Mouse (Mus musculus) lung, embryonic 16.5 days (tissue): ENCODE results near the gene Sec14l5. TPM values are rescaled to one million over a fixed set of nuclear protein-coding genes. Genes with fewer than 3 reads are reported as not detected.
A peak's percentile ranks its signal among the peaks of the same experiment; 100 is the strongest.

ENCODE experiments used
- ATAC-seq: fragments of 200-750 bp; cut with Nextera tagmentation; 2 replicates; pipeline ENCODE4 v1.8.0; 2017; ENCODE audit warnings: low read depth, mild to moderate bottlenecking, moderate library complexity
- H3K27ac ChIP-seq: fragments of 300-500 bp; sonication (generic); 2 replicates; pipeline ENCODE4 v1.5.1; 2014; ENCODE audit warnings: mild to moderate bottlenecking, control low read depth, low read length
- H3K27me3 ChIP-seq: fragments of 300-500 bp; sonication (generic); 2 replicates; pipeline ENCODE4 v1.6.1; 2014; ENCODE audit warnings: low read depth, low read length, mixed read lengths; ENCODE audit not compliant: control insufficient read depth, insufficient read depth
- H3K36me3 ChIP-seq: fragments of 300-500 bp; sonication (generic); 2 replicates; pipeline ENCODE4 v1.6.1; 2014; ENCODE audit warnings: low read length; ENCODE audit not compliant: control insufficient read depth, insufficient read depth
- H3K4me1 ChIP-seq: fragments of 300-500 bp; sonication (generic); replicated peaks from 2 replicates; pipeline ENCODE4 v1.6.1; 2014; ENCODE audit warnings: low read length, mixed read lengths; ENCODE audit not compliant: control insufficient read depth, insufficient read depth
- H3K4me2 ChIP-seq: fragments of 300-500 bp; sonication (generic); 2 replicates; pipeline ENCODE4 v1.6.1; 2014; ENCODE audit warnings: low read depth, low read length, control low read depth
- H3K4me3 ChIP-seq: fragments of 300-500 bp; sonication (generic); 2 replicates; pipeline ENCODE4 v1.5.1; 2014; ENCODE audit warnings: mild to moderate bottlenecking, low read length, control low read depth
- H3K9ac ChIP-seq: fragments of 300-500 bp; sonication (generic); 2 replicates; pipeline ENCODE4 v1.6.1; 2014; ENCODE audit warnings: low read length, control low read depth
- H3K9me3 ChIP-seq: fragments of 300-500 bp; sonication (generic); 2 replicates; pipeline ENCODE4 v1.6.1; 2016; ENCODE audit warnings: low read length; ENCODE audit not compliant: control insufficient read depth
- WGBS: fragments of 180-500 bp; shearing (Covaris S2); extraction: QIAGEN DNeasy Blood & Tissue Kit; methylation state at CpG from one replicate; pipeline ENCODE4 v1.1.7; 2014; 5-methylcytosine and 5-hydroxymethylcytosine counted together
- polyA plus RNA-seq: library from polyadenylated mRNA; unstranded; fragments of >200 nt; fragmentation: Nextera tagmentation; extraction: Ambion mirVana; gene quantifications from 2 replicates; pipeline ENCODE4 v1.2.1, GENCODE M21; 2015

The Sec14l5 gene
- 0.65 and 0.78 TPM in 2 replicates for polyA plus RNA-seq

- Histone ChIP-seq H3K27me3 (peaks cover 11% of the 10 kb centered on the region), H3K4me3 (peak within 1 kb of the TSS; percentile 43), H3K36me3 (no peaks in the 10 kb centered on the region), H3K9me3 (no peaks in the 10 kb centered on the region), H3K4me2 (peak within 1 kb of the TSS; percentile 72), H3K27ac (0 out of 2 replicates have a peak within 1 kb of the TSS, but pooled peaks have one; percentile 44), H3K9ac (peak within 1 kb of the TSS; percentile 35; the same call in 1 of the 2 replicates), H3K4me1 (peaks cover 12% of the 10 kb centered on the region)
- 12% methylated on average over 13 of the region's 13 CpGs for WGBS
- ATAC-seq, result no peak; the same call in 1 of the 2 replicates
These were observed at the start of gene Sec14l5 for GRCm38 (mm10) chr16:5147037-5147385. Gene Sec14l5 (plus strand): TSS chr16:5147109.

- H3K9ac ChIP-seq, result no peak overlapping the region
- WGBS, result 67% methylated on average over 6 of the region's 6 CpGs
- no peaks in the 10 kb centered on the region for H3K36me3 ChIP-seq
- no peak overlapping the region for H3K4me3 ChIP-seq
- no peak overlapping the region for H3K4me2 ChIP-seq
- no peaks in the 10 kb centered on the region for H3K27me3 ChIP-seq
- no peak for ATAC-seq
- H3K4me1 ChIP-seq, result no peaks in the 10 kb centered on the region
- H3K27ac ChIP-seq, result no peak overlapping the region
- H3K9me3 ChIP-seq, result no peaks in the 10 kb centered on the region
These were observed 45.9 kb upstream of the Sec14l5 start for GRCm38 (mm10) chr16:5101000-5101399.

GRCm38 (mm10) chr16:5109877-5110276 is 37.0 kb upstream of the Sec14l5 start:
- H3K4me3 ChIP-seq, result no peak overlapping the region
- no peaks in the 10 kb centered on the region for H3K27me3 ChIP-seq
- H3K36me3 ChIP-seq, result peaks cover 5% of the 10 kb centered on the region; the same call in 1 of the 2 replicates
- 55% methylated on average over 7 of the region's 7 CpGs for WGBS
- H3K27ac ChIP-seq, result no peak overlapping the region
- no peak overlapping the region for H3K9ac ChIP-seq
- peaks cover 3% of the 10 kb centered on the region; the same call in 1 of the 2 replicates for H3K9me3 ChIP-seq
- no peak overlapping the region for H3K4me2 ChIP-seq
- peaks cover 6% of the 10 kb centered on the region; the same call in 1 of the 2 replicates for H3K4me1 ChIP-seq
- no peak for ATAC-seq

- H3K27me3 ChIP-seq, result no peaks in the 10 kb centered on the region
- peaks cover 5% of the 10 kb centered on the region; the same call in 1 of the 2 replicates for H3K36me3 ChIP-seq
- no peak overlapping the region for H3K27ac ChIP-seq
- no peak overlapping the region for H3K4me2 ChIP-seq
- no peak overlapping the region for H3K4me3 ChIP-seq
- 86% methylated on average over 3 of the region's 3 CpGs for WGBS
- ATAC-seq, result no peak
- H3K4me1 ChIP-seq, result peaks cover 6% of the 10 kb centered on the region; the same call in 1 of the 2 replicates
- no peak overlapping the region for H3K9ac ChIP-seq
- H3K9me3 ChIP-seq, result peaks cover 3% of the 10 kb centered on the region; the same call in 1 of the 2 replicates
These were observed 35.9 kb upstream of the Sec14l5 start for GRCm38 (mm10) chr16:5111021-5111420.

GRCm38 (mm10) chr16:5113002-5113550 is 33.8 kb upstream of the Sec14l5 start:
- H3K4me1 ChIP-seq, result peaks cover 6% of the 10 kb centered on the region; the same call in 1 of the 2 replicates
- H3K36me3 ChIP-seq, result peaks cover 4% of the 10 kb centered on the region; the same call in 1 of the 2 replicates
- ATAC-seq, result no peak
- no peak overlapping the region for H3K4me2 ChIP-seq
- H3K27me3 ChIP-seq, result no peaks in the 10 kb centered on the region
- H3K9ac ChIP-seq, result no peak overlapping the region
- 47% methylated on average over 4 of the region's 4 CpGs for WGBS
- H3K4me3 ChIP-seq, result no peak overlapping the region
- peaks cover 3% of the 10 kb centered on the region; the same call in 1 of the 2 replicates for H3K9me3 ChIP-seq
- no peak overlapping the region for H3K27ac ChIP-seq

- Histone ChIP-seq H3K4me2 (no peak overlapping the region), H3K9me3 (no peaks in the 10 kb centered on the region), H3K27ac (no peak overlapping the region), H3K27me3 (no peaks in the 10 kb centered on the region), H3K36me3 (no peaks in the 10 kb centered on the region), H3K9ac (no peak overlapping the region), H3K4me3 (no peak overlapping the region), H3K4me1 (peaks cover 6% of the 10 kb centered on the region; the same call in 1 of the 2 replicates)
- ATAC-seq, result no peak
- 50% methylated on average over 2 of the region's 2 CpGs for WGBS
These were observed 33.3 kb upstream of the Sec14l5 start for GRCm38 (mm10) chr16:5113582-5113981.

- Histone ChIP-seq H3K9ac (no peak overlapping the region), H3K36me3 (no peaks in the 10 kb centered on the region), H3K27ac (no peak overlapping the region), H3K4me1 (no peaks in the 10 kb centered on the region), H3K27me3 (no peaks in the 10 kb centered on the region; the same call in 1 of the 2 replicates), H3K4me3 (no peak overlapping the region), H3K4me2 (no peak overlapping the region), H3K9me3 (0 out of 2 replicates have a peak, but pooled peaks cover 1% of the 10 kb centered on the region)
- 51% methylated on average over 4 of the region's 4 CpGs for WGBS
- peak; percentile 53 for ATAC-seq
These were observed 27.5 kb upstream of the Sec14l5 start for GRCm38 (mm10) chr16:5119385-5119784.

GRCm38 (mm10) chr16:5119845-5120244 is 27.1 kb upstream of the Sec14l5 start:
- WGBS, result 75% methylated on average over 4 of the region's 4 CpGs
- Histone ChIP-seq H3K4me2 (no peak overlapping the region), H3K27ac (no peak overlapping the region), H3K4me3 (no peak overlapping the region), H3K9ac (no peak overlapping the region), H3K36me3 (no peaks in the 10 kb centered on the region), H3K27me3 (no peaks in the 10 kb centered on the region; the same call in 1 of the 2 replicates), H3K9me3 (0 out of 2 replicates have a peak, but pooled peaks cover 3% of the 10 kb centered on the region), H3K4me1 (no peaks in the 10 kb centered on the region)
- no peak for ATAC-seq

GRCm38 (mm10) chr16:5123476-5123875 is 23.4 kb upstream of the Sec14l5 start:
- 0 out of 2 replicates have a peak, but pooled peaks cover 3% of the 10 kb centered on the region for H3K9me3 ChIP-seq
- H3K4me3 ChIP-seq, result no peak overlapping the region
- 46% methylated on average over 6 of the region's 6 CpGs for WGBS
- H3K27me3 ChIP-seq, result no peaks in the 10 kb centered on the region; the same call in 1 of the 2 replicates
- no peak overlapping the region for H3K27ac ChIP-seq
- H3K4me1 ChIP-seq, result no peaks in the 10 kb centered on the region
- no peak overlapping the region for H3K9ac ChIP-seq
- no peak for ATAC-seq
- no peak overlapping the region for H3K4me2 ChIP-seq
- no peaks in the 10 kb centered on the region for H3K36me3 ChIP-seq
